Mouse (Mus musculus) left cerebral cortex, postnatal 25 days (tissue): ENCODE results near the gene Slfn4. TPM values are rescaled to one million over a fixed set of nuclear protein-coding genes. Genes with fewer than 3 reads are reported as not detected.

Experiments used
- DNase-seq, 2 experiments: peaks; one replicate each; pipeline ENCODE4 v3.0.0; 2022; ENCODE audit warnings: low spot score in 2 of 2, mixed read lengths in 1 of 2
- intact Hi-C: fragments of 180-260 bp; cut with DNase I; formaldehyde crosslinking; loops from one replicate; pipeline ENCODE4 v1.15.1; 2025
- total RNA-seq, 2 experiments: library from RNA; stranded (reverse); gene quantifications; 2 replicates each; pipeline ENCODE4 v1.2.3; 2021

The Slfn4 gene
- total RNA-seq, 2 experiments from 2014 or later: not detected

- no peak for DNase-seq
- intact Hi-C loops: no loop called here
Observed at GRCm38 (mm10) chr11:83239811-83240210, 64.8 kb downstream of the Slfn4 start.

Other genes with a start within 250 kb of the Slfn4 start
- gene Slfn5, start 223.8 kb upstream of the Slfn4 start, total RNA-seq: 1 to 10 TPM; 4.4 to 4.5 TPM
- under 1 TPM; 0.48 to 0.57 TPM for gene Slfn9, start 183.4 kb upstream of the Slfn4 start, total RNA-seq
- gene Slfn8, start 154.4 kb upstream of the Slfn4 start, total RNA-seq: under 1 TPM; 0.50 to 0.87 TPM
- 1 to 10 TPM; 1.3 to 1.6 TPM for gene Slfn2, start 110.1 kb upstream of the Slfn4 start, total RNA-seq
- gene Slfn1, start 58.3 kb upstream of the Slfn4 start, total RNA-seq: not detected
- gene Slfn3, start 16.1 kb downstream of the Slfn4 start, total RNA-seq: under 1 TPM; 0.28 to 0.37 TPM
- gene Slfn14, start 111.5 kb downstream of the Slfn4 start, total RNA-seq: not detected
- gene Ap2b1, start 123.8 kb downstream of the Slfn4 start, total RNA-seq: 100 to 1,000 TPM; 291 to 311 TPM
- gene Pex12, start 127.4 kb downstream of the Slfn4 start, total RNA-seq: 10 to 100 TPM in 1 of 2 experiments, 1 to 10 TPM in 1; 9.5 to 11.6 TPM
- gene Rasl10b, start 234.0 kb downstream of the Slfn4 start, total RNA-seq: 100 to 1,000 TPM; 258 to 277 TPM